Mouse (Mus musculus): Measurements from ENCODE around the gene Alpk3.

DNA sequence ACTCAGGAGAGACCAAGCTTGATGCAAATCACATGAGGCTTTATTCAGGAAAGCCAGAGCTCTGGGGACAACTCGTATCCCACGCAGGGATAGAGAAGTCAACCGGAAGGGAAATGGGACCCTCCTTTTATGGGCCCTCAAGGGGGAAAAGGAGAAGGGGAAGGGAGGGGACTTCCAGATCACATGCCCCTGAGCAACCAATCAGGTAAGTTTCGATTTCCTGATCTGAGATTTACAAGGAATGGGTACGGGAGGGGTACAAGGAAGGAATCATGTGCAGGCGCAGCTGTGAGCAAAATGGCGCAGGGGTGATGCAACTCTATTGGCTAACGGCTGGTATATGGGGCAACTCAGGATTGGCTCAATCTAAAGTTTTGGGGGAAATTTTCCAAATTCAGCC is 93.8 kb downstream of the Alpk3 start:
- TF ChIP-seq CTCF (IDR thresholded peaks at IDR 0.05; ENCODE audit: insufficient read depth, low read depth, low read length) (no peak), POLR2A (IDR thresholded peaks at IDR 0.05; ENCODE audit: insufficient read depth, low read depth, low read length) (no peak)
